Mouse (Mus musculus) megakaryocyte, embryonic 14.5 days (primary cell): ENCODE measurements at regions not wholly inside any gene's neighbourhood (a gene's known extent, or its start where the extent isn't known, plus 50 kb on each side); places are given as distances from the start of the nearest gene placed in this dataset.

Source experiments
- FLI1 ChIP-seq: IDR thresholded peaks from 2 replicates; pipeline ENCODE4 v1.6.1; 2012; ENCODE audit warnings: low read length, inconsistent platforms, mixed read lengths
- GATA1 ChIP-seq: IDR thresholded peaks from 3 replicates; pipeline ENCODE4 v1.6.1; 2012; ENCODE audit warnings: mixed read lengths, low read length, inconsistent platforms, borderline replicate concordance

- TF ChIP-seq GATA1 (no peak), FLI1 (no peak)
Measured at GRCm38 (mm10) chr13:115852689-115853356, 456.7 kb downstream of the Isl1 start.
